In genomic region chr12:90729648-90730047, GRCm38 (mm10) we compare ENCODE assay signal across 7 mouse cellular contexts. TPM values are rescaled to one million over a fixed set of nuclear protein-coding genes. Genes with fewer than 3 reads are reported as not detected.
DNase-seq lines count a peak whose midpoint lies in the region; ATAC-seq lines count a peak whose summit lies in the region.

No protein-coding gene starts in this region.

- DNase-seq in A20 (ENCODE audit: low read depth, low spot score) = peak; percentile 68
- DNase-seq in CD4-positive, CD25-positive, alpha-beta regulatory T cell, adult 2 months (ENCODE audit: low read depth, low spot score) = peak; percentile 79
- DNase-seq in brain, adult 2 months (ENCODE audit: low read depth, low spot score) = peak; percentile 61
- DNase-seq in kidney, postnatal 14 days = peak; percentile 55
- DNase-seq in lung, postnatal 25 days (ENCODE audit: low spot score) = peak; percentile 42
- DNase-seq in spleen, postnatal 10 days (ENCODE audit: low spot score in 2 of 2) = peak; percentile 30 to 71

- ATAC-seq in erythroid progenitor cell, adult 5-6 weeks (replicated peaks; ENCODE audit: low FRiP score, poor library complexity, severe bottlenecking) = 0 out of 2 replicates have a peak, but pooled peaks have one; percentile 19

RNA-seq across cellular contexts. Expression of gene Dio2, which starts 8.6 kb away (rescaled TPM):
- 1.1 and 3.4 TPM in 2 replicates for total RNA-seq in erythroid progenitor cell, adult 5-6 weeks (2015; ENCODE audit: low replicate concordance)
- 2.3 and 3.7 TPM in 2 replicates for total RNA-seq in erythroid progenitor cell, adult 5-6 weeks (2017; ENCODE audit: low replicate concordance)

Comparison
In these comparisons a context has a peak if more than half of its experiments do, and no peak if none do; other contexts are left out.
1. Peak in every context shown above with its lines: DNase-seq and ATAC-seq.